Mouse (Mus musculus) heart, embryonic 16.5 days (tissue): Measurements from ENCODE around the gene Hist1h3b. TPM values are rescaled to one million over a fixed set of nuclear protein-coding genes. Genes with fewer than 3 reads are reported as not detected.

ENCODE experiments used
- ATAC-seq: fragments of 200-750 bp; cut with Nextera tagmentation; replicated peaks from 2 replicates; pipeline ENCODE4 v1.8.0; 2017; ENCODE audit warnings: moderate number of reproducible peaks; ENCODE audit not compliant: insufficient read depth, low FRiP score; ENCODE audit errors: extremely low read depth
- H3K27ac ChIP-seq: fragments of 300-500 bp; sonication (generic); 2 replicates; pipeline ENCODE4 v1.5.1; 2014; ENCODE audit warnings: mild to moderate bottlenecking, low read length, control low read depth, moderate library complexity
- H3K27me3 ChIP-seq: fragments of 300-500 bp; sonication (generic); 2 replicates; pipeline ENCODE4 v1.6.1; 2014; ENCODE audit warnings: low read length, mixed read lengths; ENCODE audit not compliant: control insufficient read depth, insufficient read depth
- H3K36me3 ChIP-seq: fragments of 300-500 bp; sonication (generic); 2 replicates; pipeline ENCODE4 v1.6.1; 2014; ENCODE audit not compliant: control insufficient read depth, insufficient read depth
- H3K4me1 ChIP-seq: fragments of 300-500 bp; sonication (generic); 2 replicates; pipeline ENCODE4 v1.6.1; 2014; ENCODE audit warnings: low read length, mixed read lengths; ENCODE audit not compliant: control insufficient read depth, insufficient read depth
- H3K4me2 ChIP-seq: fragments of 300-500 bp; sonication (generic); 2 replicates; pipeline ENCODE4 v1.6.1; 2014; ENCODE audit warnings: low read depth, mild to moderate bottlenecking, control low read depth, low read length
- H3K4me3 ChIP-seq: fragments of 300-500 bp; sonication (generic); 2 replicates; pipeline ENCODE4 v1.5.1; 2014; ENCODE audit warnings: mild to moderate bottlenecking, control low read depth, low read length
- H3K9ac ChIP-seq: fragments of 300-500 bp; sonication (generic); 2 replicates; pipeline ENCODE4 v1.6.1; 2014; ENCODE audit warnings: low read length, control low read depth
- H3K9me3 ChIP-seq: fragments of 300-500 bp; sonication (generic); replicated peaks from 2 replicates; pipeline ENCODE4 v1.6.1; 2016; ENCODE audit warnings: low read length; ENCODE audit not compliant: control insufficient read depth
- WGBS: fragments of 180-500 bp; shearing (Covaris S2); extraction: QIAGEN DNeasy Blood & Tissue Kit; methylation state at CpG from one replicate; pipeline ENCODE4 v1.1.7; 2014; 5-methylcytosine and 5-hydroxymethylcytosine counted together
- microRNA-seq: library from miRNA; unstranded; fragments of <30 nt; microRNA quantifications from one replicate; pipeline ENCODE4, GENCODE M21; 2017
- polyA plus RNA-seq: library from polyadenylated mRNA; unstranded; fragments of >200 nt; fragmentation: Nextera tagmentation; extraction: Ambion mirVana; gene quantifications from 2 replicates; pipeline ENCODE4 v1.2.1, GENCODE M21; 2015

The Hist1h3b gene
- polyA plus RNA-seq, 1 experiment from 2014 or later: 3.2 TPM

DNA sequence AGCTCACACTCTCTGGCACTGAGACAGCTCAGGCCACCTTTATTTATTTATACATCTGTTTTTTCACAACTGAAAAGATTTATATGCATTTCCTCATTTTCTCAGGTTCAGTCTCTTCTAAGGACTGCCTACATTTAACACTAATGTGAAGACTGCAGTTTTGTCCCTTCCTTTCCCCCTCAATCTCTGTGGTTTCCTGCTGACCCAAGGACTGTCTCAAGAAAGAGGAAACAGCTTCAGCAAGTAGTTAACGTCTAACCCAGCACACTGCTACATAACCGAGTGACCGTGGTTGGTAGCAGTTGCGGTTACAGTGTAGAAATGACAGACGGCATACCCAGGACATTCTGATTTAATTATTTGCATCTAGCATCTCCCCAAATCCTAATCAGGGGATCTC is 47.3 kb downstream of the Hist1h3b start:
- Histone ChIP-seq H3K27me3 (no peaks in the 10 kb centered on the region), H3K4me1 (no peaks in the 10 kb centered on the region), H3K27ac (no peak overlapping the region), H3K9ac (no peak overlapping the region), H3K4me3 (no peak overlapping the region), H3K4me2 (no peak overlapping the region), H3K36me3 (no peaks in the 10 kb centered on the region), H3K9me3 (no peaks in the 10 kb centered on the region)
- ATAC-seq: no peak
- 71% methylated on average over 5 of the region's 5 CpGs for WGBS

Small RNA genes lying within 50 kb of the gene (microRNA-seq; reads per million reads assigned to microRNA genes)
- gene Gm44314 (not detected), gene Gm44484 (not detected)

Other genes with a start within 250 kb of the Hist1h3b start
- 7.7 and 8.6 TPM in 2 replicates for gene Hist1h4h, start 221.2 kb upstream of the Hist1h3b start, polyA plus RNA-seq
- gene Hist1h2af, start 218.4 kb upstream of the Hist1h3b start, polyA plus RNA-seq: 3.8 and 9.2 TPM in 2 replicates
- 2.0 and 2.2 TPM in 2 replicates for gene Hist1h3g, start 216.8 kb upstream of the Hist1h3b start, polyA plus RNA-seq
- gene Hist1h2bh, start 208.9 kb upstream of the Hist1h3b start, polyA plus RNA-seq: 0.38 and 0.52 TPM in 2 replicates
- 0.20 and 0.37 TPM in 2 replicates for gene Hist1h3f, start 208.2 kb upstream of the Hist1h3b start, polyA plus RNA-seq
- gene Hist1h4f, start 200.6 kb upstream of the Hist1h3b start, polyA plus RNA-seq: 0.53 TPM in 1 of 2 replicates, not detected in the other
- gene Hist1h1d, start 199.0 kb upstream of the Hist1h3b start, polyA plus RNA-seq: 0.21 and 0.37 TPM in 2 replicates
- 1.7 and 2.1 TPM in 2 replicates for gene Hist1h3e, start 189.9 kb upstream of the Hist1h3b start, polyA plus RNA-seq
- gene Hist1h2ae, start 181.0 kb upstream of the Hist1h3b start, polyA plus RNA-seq: 34.0 and 34.2 TPM in 2 replicates
- 4.2 and 5.1 TPM in 2 replicates for gene Hist1h2bg, start 180.9 kb upstream of the Hist1h3b start, polyA plus RNA-seq
- 0.37 and 2.4 TPM in 2 replicates for gene Hist1h2bf, start 178.1 kb upstream of the Hist1h3b start, polyA plus RNA-seq
- gene Hist1h2ad, start 177.9 kb upstream of the Hist1h3b start, polyA plus RNA-seq: 1.2 and 1.8 TPM in 2 replicates
- 1.4 and 1.8 TPM in 2 replicates for gene Hist1h3d, start 176.5 kb upstream of the Hist1h3b start, polyA plus RNA-seq
- 48.7 and 49.1 TPM in 2 replicates for gene Hist1h4d, start 170.7 kb upstream of the Hist1h3b start, polyA plus RNA-seq
- gene Hist1h2be, start 131.1 kb upstream of the Hist1h3b start, polyA plus RNA-seq: 1.9 and 2.0 TPM in 2 replicates
- 10.4 and 11.5 TPM in 2 replicates for gene Hist1h1e, start 129.7 kb upstream of the Hist1h3b start, polyA plus RNA-seq
- gene Hist1h2ac, start 68.3 kb upstream of the Hist1h3b start, polyA plus RNA-seq: 0.52 and 0.75 TPM in 2 replicates
- 49.7 and 53.7 TPM in 2 replicates for gene Hist1h2bc, start 68.1 kb upstream of the Hist1h3b start, polyA plus RNA-seq
- not detected in 2 replicates for gene Hist1h1t, start 56.5 kb upstream of the Hist1h3b start, polyA plus RNA-seq
- 1.9 and 2.8 TPM in 2 replicates for gene Hist1h4c, start 53.8 kb upstream of the Hist1h3b start, polyA plus RNA-seq
- gene Hfe, start 41.4 kb upstream of the Hist1h3b start, polyA plus RNA-seq: 11.7 and 14.9 TPM in 2 replicates
- gene Hist1h1c, start 13.5 kb upstream of the Hist1h3b start, polyA plus RNA-seq: 38.0 and 38.5 TPM in 2 replicates
- 3.0 and 3.8 TPM in 2 replicates for gene Hist1h3c, start 6.7 kb upstream of the Hist1h3b start, polyA plus RNA-seq
- gene Hist1h2bb, start 5.5 kb upstream of the Hist1h3b start, polyA plus RNA-seq: 0.98 and 2.2 TPM in 2 replicates
- gene Hist1h2ab, start 1.1 kb upstream of the Hist1h3b start, polyA plus RNA-seq: 17.0 and 20.0 TPM in 2 replicates
- gene Hist1h4b, start 4.7 kb downstream of the Hist1h3b start, polyA plus RNA-seq: 1.2 and 1.5 TPM in 2 replicates
- gene Hist1h4a, start 9.0 kb downstream of the Hist1h3b start, polyA plus RNA-seq: 0.32 TPM in 1 of 2 replicates, not detected in the other
- gene Hist1h3a, start 10.1 kb downstream of the Hist1h3b start, polyA plus RNA-seq: 1.5 and 3.4 TPM in 2 replicates
- 0.79 and 0.97 TPM in 2 replicates for gene Hist1h1a, start 11.4 kb downstream of the Hist1h3b start, polyA plus RNA-seq
- gene Trim38, start 17.6 kb downstream of the Hist1h3b start, polyA plus RNA-seq: 0.10 TPM in 1 of 2 replicates, not detected in the other
- gene Slc17a2, start 54.7 kb downstream of the Hist1h3b start, polyA plus RNA-seq: not detected in 2 replicates
- not detected in 2 replicates for gene Slc17a3, start 87.2 kb downstream of the Hist1h3b start, polyA plus RNA-seq
- gene Slc17a1, start 115.5 kb downstream of the Hist1h3b start, polyA plus RNA-seq: not detected in 2 replicates
- gene Slc17a4, start 162.7 kb downstream of the Hist1h3b start, polyA plus RNA-seq: 0.09 TPM in 1 of 2 replicates, not detected in the other
- not detected in 2 replicates for gene Hist1h2ba, start 181.9 kb downstream of the Hist1h3b start, polyA plus RNA-seq
- not detected in 2 replicates for gene Hist1h2aa, start 182.2 kb downstream of the Hist1h3b start, polyA plus RNA-seq
- not detected in 2 replicates for gene Scgn, start 238.9 kb downstream of the Hist1h3b start, polyA plus RNA-seq